Mouse (Mus musculus) heart, postnatal 36 days (tissue): Measurements from ENCODE around the gene Gm12248. TPM values are rescaled to one million over a fixed set of nuclear protein-coding genes. Genes with fewer than 3 reads are reported as not detected.
"Not testable (repeated sequence)": the region's sequence is repeated elsewhere in the genome, so short reads cannot be mapped to it uniquely, and the experiment has no call there.

Experiments
- DNase-seq, 2 experiments: peaks; one replicate each; pipeline ENCODE4 v3.0.0; 2021 to 2022
- intact Hi-C: fragments of 180-260 bp; cut with DNase I; formaldehyde crosslinking; loops from one replicate; pipeline ENCODE4 v1.15.1; 2025
- total RNA-seq, 2 experiments: library from RNA; stranded (reverse); gene quantifications; 2 replicates each; pipeline ENCODE4 v1.2.3; 2021

Gene Gm12248
- total RNA-seq, 2 experiments from 2014 or later, result not detected

DNA sequence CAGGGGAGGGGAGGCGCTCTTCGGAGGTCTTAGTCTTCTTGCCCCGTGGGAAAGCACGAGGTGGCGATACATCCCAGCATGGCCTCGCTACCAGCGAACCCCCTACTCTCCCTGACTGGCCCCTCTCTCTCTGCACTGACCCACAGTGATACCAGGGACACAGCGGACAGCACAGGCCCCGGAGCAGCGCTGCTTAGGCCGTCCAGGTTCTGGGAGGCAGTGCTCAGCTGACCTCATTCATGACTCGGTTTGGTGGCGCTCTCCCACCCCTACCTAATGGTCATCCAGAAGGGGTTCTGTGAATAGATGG is 10.4 kb upstream of the Gm12248 start:
- intact Hi-C loops, result loop anchor here (5.0 to 10.0 kb wide), 3 partner anchors 141 to 301 kb away; partner anchors contain the start of gene Sap30l
- no peak for DNase-seq

DNA sequence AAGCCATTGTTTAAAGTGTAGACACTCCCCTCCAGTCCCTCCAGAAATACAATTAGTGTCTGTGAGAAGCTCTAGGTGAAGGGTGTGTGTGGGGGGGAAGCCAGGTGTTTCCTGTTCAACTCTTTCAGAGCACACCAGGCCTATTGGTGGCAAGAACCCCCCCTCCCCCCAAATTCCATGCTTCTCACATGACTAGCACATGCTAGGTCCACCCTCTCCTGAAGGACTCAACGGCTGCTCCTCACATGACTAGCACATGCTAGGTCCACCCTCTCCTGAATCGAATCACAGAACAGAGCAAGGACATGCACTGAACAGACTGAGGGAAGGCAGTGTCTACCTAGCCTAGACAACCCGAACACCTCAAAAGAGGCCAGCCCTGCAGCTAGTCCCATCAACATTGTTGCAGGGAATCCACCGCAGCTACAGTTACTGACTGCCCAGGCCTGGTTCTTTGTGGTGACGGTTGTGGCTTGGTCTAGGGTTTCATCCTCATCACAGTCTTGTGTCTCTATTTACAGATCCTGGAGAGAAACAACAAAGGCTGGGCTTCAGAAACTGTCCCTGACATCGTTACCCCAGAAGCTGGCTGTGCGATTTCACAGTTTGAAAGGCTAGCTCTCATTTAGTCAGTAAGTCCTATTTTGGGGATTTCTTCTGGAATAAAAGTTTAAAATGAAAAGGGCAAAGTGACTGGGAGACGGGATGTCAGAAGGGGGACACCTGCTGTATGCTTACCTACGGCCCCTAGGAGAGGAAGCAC is 9.8 kb upstream of the Gm12248 start:
- intact Hi-C loops, result loop anchor here (5.0 to 10.0 kb wide), 3 partner anchors 140 to 300 kb away; partner anchors contain the start of gene Sap30l
- DNase-seq, result no peak

DNA sequence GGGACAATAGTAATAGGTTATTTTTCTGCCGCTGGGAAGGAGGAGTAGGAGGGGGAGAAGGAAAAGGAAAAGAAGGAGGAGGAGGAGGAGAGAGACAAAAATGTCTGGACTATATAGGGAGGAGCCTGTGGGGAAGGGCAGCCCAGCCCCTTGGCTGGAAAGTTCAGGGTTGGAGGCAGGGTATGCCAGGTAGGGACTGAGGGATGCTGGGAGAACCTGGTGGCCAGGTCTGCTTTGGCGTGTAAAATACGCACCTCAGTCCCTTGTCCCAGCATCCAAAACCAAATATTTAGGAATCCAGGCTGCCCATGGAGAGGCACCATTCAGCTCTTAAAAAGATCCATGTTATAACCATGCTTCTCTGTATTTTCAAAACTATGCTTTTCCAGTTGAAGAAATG is 9.2 kb upstream of the Gm12248 start:
- intact Hi-C loops, result loop anchor here (5.0 to 10.0 kb wide), 3 partner anchors 140 to 300 kb away; partner anchors contain the start of gene Sap30l
- DNase-seq, result no peak

GRCm38 (mm10) chr11:58101194-58101720 is 8.3 kb upstream of the Gm12248 start:
- intact Hi-C loops, result loop anchor here (5.0 to 10.0 kb wide), 3 partner anchors 139 to 299 kb away; partner anchors contain the start of gene Sap30l
- DNase-seq, result no peak

DNA sequence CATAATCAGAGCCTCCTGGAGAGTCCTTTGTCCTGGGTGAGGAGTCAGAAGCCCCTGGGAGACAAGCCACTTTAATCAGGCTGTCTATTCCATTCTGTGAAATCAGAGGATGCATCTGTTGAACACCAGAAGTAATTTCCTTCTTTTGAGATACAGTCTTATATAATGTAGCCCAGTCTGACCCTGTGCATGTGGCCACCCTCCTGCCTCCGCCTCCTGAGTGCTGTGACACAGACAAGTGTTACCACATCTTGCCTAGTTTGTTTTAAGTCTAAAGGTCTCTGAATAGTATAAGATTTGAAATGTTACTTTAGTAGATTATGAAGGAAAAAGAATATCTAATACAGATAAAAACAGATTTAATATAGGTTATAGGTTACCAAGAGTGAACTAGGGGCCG is 7.1 kb upstream of the Gm12248 start:
- intact Hi-C loops, result loop anchor here (5.0 to 10.0 kb wide), 3 partner anchors 138 to 298 kb away; partner anchors contain the start of gene Sap30l
- no peak for DNase-seq

DNA sequence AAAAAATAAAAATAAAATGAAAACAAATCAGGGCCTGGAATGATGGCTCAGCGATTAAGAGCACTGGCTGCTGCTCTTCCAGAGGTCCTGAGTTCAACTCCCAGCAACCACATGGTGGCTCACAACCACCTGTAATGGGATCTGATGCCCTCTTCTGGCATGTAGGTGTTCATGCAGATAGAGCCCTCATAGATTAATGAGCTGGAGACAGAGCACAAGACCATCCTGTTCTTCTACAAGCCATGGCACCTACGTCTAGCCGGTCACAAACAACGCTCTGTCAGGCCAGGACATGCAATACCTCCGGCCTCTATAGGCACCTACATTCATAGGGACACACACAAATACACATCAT is 5.4 kb upstream of the Gm12248 start:
- not testable (repeated sequence) for DNase-seq
- intact Hi-C loops, result loop anchor here (10.0 kb wide), 1 partner anchor 574 kb away; no protein-coding TSS in a partner anchor

GRCm38 (mm10) chr11:58097621-58098365 is 4.9 kb upstream of the Gm12248 start:
- intact Hi-C loops, result loop anchor here (10.0 kb wide), 1 partner anchor 573 kb away; no protein-coding TSS in a partner anchor

GRCm38 (mm10) chr11:58096821-58097620 is 4.1 kb upstream of the Gm12248 start:
- intact Hi-C loops, result loop anchor here (10.0 kb wide), 1 partner anchor 572 kb away; no protein-coding TSS in a partner anchor
- DNase-seq, result peak in 1 of 2 experiments; percentile 18

More at GRCm38 (mm10) chr11:58097621-58098365, 4.9 kb upstream of the Gm12248 start:
- peak; percentile 16 to 24 for DNase-seq

- intact Hi-C loops, result loop anchor here (10.0 kb wide), 1 partner anchor 571 kb away; no protein-coding TSS in a partner anchor
- no peak for DNase-seq
Measured at GRCm38 (mm10) chr11:58096160-58096559, 3.2 kb upstream of the Gm12248 start.

DNA sequence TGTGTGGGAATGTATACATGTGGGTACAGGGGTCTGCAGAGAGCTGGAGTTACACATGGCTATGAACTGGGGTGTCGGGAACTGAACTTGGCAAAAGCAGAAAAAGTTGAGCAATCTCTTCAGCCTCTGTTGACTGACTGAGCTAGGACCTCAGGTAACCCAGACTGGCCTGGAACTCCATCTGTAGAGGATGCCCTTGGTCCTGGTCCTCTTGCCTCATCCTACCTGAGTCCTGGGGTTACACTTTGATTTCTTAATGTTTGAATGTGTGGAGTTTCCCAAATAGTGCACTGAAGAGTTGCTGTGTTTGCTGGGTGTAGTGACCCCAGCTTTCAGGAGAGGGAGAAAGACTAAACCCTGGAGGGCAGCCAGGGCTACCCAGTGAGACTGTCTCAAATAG is 2.6 kb upstream of the Gm12248 start:
- DNase-seq, result no peak
- intact Hi-C loops, result loop anchor here (10.0 kb wide), 1 partner anchor 571 kb away; no protein-coding TSS in a partner anchor

- no peak for DNase-seq
- intact Hi-C loops, result loop anchor here (10.0 kb wide), 1 partner anchor 570 kb away; no protein-coding TSS in a partner anchor
Measured at GRCm38 (mm10) chr11:58094766-58095165, 1.8 kb upstream of the Gm12248 start.

DNA sequence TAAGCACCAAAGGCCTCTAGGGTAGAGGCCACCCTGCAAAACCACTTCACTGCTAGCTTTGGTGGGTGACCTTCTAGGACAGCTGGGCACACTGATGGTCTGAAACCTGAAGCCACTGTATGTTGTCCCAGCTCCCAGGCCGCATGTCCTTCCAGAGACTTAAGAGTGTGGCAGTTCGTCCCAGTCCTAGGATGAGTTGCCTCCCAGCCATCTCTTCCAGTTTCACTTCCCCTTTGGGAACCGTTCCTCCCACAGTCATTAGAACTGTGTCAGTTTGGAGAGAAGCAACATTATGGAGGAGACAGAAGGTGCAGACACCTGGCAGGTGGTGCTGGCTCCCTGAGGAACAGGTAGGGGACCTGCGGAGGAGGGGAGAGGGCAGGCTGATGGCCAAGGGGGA is 393 bp downstream of the Gm12248 start:
- intact Hi-C loops, result loop anchor here (2.0 to 10.0 kb wide), 2 partner anchors 142 to 568 kb away; no protein-coding TSS in a partner anchor
- DNase-seq, result peak in 1 of 2 experiments; percentile 18

DNA sequence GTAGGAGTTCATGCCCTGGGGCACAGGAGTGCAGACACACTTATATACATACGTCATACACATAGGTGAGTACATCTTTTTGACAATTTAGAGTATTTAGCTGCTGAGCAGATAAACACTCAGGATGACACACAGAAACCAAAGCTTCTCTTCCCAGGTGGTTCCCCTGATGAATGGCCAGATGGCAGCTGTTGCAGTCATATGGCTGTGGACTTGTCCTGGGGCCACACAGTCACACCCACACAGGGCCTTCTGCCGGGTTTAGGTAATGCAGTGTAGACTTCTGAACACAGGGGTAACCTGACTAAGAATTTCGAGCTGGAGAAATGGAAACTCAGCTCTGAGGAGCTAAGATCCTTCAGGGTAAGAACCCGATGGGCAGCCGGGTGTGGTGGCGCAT is 11.2 kb downstream of the Gm12248 start:
- intact Hi-C loops, result no loop called here
- DNase-seq, result no peak

DNA sequence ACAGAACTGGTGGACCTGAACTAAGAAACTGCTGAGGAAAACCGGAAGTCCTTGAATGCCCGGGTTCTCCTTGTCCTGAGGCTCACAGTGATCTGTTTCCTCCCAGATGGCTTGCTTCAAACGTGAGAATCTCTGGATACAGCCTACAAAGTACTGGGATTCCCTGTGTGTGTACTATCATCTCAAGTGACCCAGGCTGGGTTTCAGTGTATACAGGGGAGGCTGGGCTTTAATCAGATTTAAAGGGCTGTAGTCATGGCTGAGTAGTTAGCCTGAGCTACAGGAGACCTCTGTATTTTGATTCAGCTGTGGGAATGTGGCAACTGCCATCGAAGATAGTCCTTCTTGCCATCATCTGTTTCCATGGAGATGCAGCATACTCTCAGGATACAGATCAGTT is 15.7 kb downstream of the Gm12248 start:
- intact Hi-C loops, result no loop called here
- no peak for DNase-seq

- DNase-seq, result no peak
- intact Hi-C loops, result no loop called here
Measured at GRCm38 (mm10) chr11:58072978-58073377, 20.0 kb downstream of the Gm12248 start.

DNA sequence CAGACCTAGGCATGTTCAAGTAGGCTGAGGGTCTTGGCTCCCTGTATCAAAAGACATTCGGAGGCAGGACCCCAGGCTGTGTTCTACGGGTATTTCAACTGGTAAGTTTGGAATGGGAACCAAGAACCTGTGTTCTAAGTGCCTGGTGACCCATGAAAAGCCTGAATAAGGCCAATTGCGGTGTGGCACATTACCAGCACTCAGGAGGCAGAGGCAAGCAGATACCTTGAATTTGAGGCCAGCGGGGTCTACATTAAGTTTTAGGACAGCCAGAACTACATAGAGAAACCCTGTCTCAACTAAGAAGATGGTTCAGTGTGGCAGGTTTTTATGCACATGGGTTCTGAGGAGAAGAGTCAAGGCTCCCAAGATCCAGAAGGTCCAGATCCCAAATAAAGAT is 27.9 kb downstream of the Gm12248 start:
- no peak for DNase-seq
- intact Hi-C loops, result no loop called here

- DNase-seq, result no peak
- intact Hi-C loops, result no loop called here
Measured at GRCm38 (mm10) chr11:58062586-58062985, 30.3 kb downstream of the Gm12248 start.

DNA sequence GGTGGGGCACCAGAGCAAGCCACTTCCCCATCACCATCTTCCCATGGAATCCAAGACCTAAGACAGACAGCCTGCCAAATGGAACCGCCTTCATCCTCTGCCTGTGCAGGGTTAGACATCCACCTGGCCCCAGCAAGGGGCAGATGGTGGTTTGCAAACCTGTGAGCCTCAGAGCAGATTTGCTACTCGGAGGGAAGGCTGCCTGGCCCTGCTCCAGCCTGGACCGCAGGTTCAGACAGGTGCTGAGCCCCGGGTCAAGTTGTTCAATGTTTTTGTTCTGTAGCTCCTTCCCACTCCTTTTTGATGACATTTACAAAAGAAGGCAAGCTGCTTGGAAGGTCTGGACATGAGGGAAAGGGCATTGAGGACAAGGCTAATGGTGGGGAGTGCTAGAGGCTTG is 31.7 kb downstream of the Gm12248 start:
- intact Hi-C loops, result not testable (repeated sequence)

DNA sequence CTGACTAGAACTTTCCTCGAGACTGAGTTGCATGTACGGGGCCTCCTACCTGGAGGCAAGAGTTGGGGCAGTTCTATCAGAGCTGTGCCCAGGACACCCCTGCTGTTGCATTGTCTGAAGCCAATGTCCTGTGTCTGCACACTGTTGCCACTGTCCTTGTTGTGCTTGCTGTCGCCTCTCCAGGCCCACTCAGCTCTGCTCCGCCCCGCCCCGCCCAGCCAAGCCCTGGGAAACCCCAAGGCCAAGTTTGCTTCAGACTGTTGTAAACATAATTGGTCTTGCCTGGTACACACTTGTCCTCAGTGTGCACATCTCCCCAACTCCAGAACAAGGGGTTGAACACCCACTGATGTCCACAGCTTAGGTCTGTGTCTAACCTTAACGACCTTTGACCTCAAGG is 33.2 kb downstream of the Gm12248 start:
- DNase-seq, intact Hi-C loops: not testable (repeated sequence)

More for the DNA sequence above, 31.7 kb downstream of the Gm12248 start:
- not testable (repeated sequence) for DNase-seq

- intact Hi-C loops, result loop anchor here (1.0 to 2.0 kb wide), 2 partner anchors 47 to 106 kb away; no protein-coding TSS in a partner anchor
- DNase-seq, result peak; percentile 51 to 53
Measured at GRCm38 (mm10) chr11:58057455-58057854, 35.5 kb downstream of the Gm12248 start.
